Mouse (Mus musculus): ENCODE results near the gene Dnm3. TPM values are rescaled to one million over a fixed set of nuclear protein-coding genes. Genes with fewer than 3 reads are reported as not detected.

Gene Dnm3
- polyA plus RNA-seq, 2 experiments: 14.7 to 21.9 TPM

- no peak overlapping the region for H3K9ac ChIP-seq (ENCODE audit: low read depth, low read length, severe bottlenecking)
- no peak for TF ChIP-seq POLR2A (IDR thresholded peaks at IDR 0.05; ENCODE audit: borderline replicate concordance, extremely low read depth, insufficient read depth, insufficient read length)
- H3K27me3 ChIP-seq (ENCODE audit: control insufficient read depth, insufficient read depth, low read length): no peaks in the 10 kb centered on the region
- WGBS: 53% methylated on average over 5 of the region's 5 CpGs
- no peak for DNase-seq (ENCODE audit: low spot score)
- peaks cover 29% of the 10 kb centered on the region for H3K4me1 ChIP-seq (ENCODE audit: control insufficient read depth, insufficient read depth, low read length)
- no peak for ATAC-seq (ENCODE audit: low FRiP score, low read depth)
- peak overlapping the region; percentile 70 for H3K27ac ChIP-seq (replicated peaks; ENCODE audit: low read depth, low read length)
- H3K4me2 ChIP-seq (replicated peaks; ENCODE audit: low read depth, low read length, severe bottlenecking): no peak overlapping the region
- H3K36me3 ChIP-seq (ENCODE audit: control insufficient read depth, insufficient read depth, low read length): no peaks in the 10 kb centered on the region
- H3K9me3 ChIP-seq (ENCODE audit: control insufficient read depth, low read length): no peaks in the 10 kb centered on the region
- no peak overlapping the region for H3K4me3 ChIP-seq (replicated peaks; ENCODE audit: low read length)
Measured at GRCm38 (mm10) chr1:162157659-162158058, 320.2 kb downstream of the Dnm3 start.

- no peak overlapping the region for H3K4me3 ChIP-seq (replicated peaks; ENCODE audit: low read length)
- peaks cover 27% of the 10 kb centered on the region for H3K4me1 ChIP-seq (ENCODE audit: control insufficient read depth, insufficient read depth, low read length)
- peak; percentile 57 for DNase-seq (ENCODE audit: low spot score)
- H3K9me3 ChIP-seq (ENCODE audit: control insufficient read depth, low read length): no peaks in the 10 kb centered on the region
- 64% methylated on average over 5 of the region's 5 CpGs for WGBS
- H3K27ac ChIP-seq (replicated peaks; ENCODE audit: low read depth, low read length): peak overlapping the region; percentile 70
- ATAC-seq (ENCODE audit: low FRiP score, low read depth): peak; percentile 42; the same call in 1 of the 2 replicates
- TF ChIP-seq POLR2A (IDR thresholded peaks at IDR 0.05; ENCODE audit: borderline replicate concordance, extremely low read depth, insufficient read depth, insufficient read length): no peak
- no peak overlapping the region for H3K4me2 ChIP-seq (replicated peaks; ENCODE audit: low read depth, low read length, severe bottlenecking)
- no peaks in the 10 kb centered on the region for H3K27me3 ChIP-seq (ENCODE audit: control insufficient read depth, insufficient read depth, low read length)
- H3K9ac ChIP-seq (ENCODE audit: low read depth, low read length, severe bottlenecking): no peak overlapping the region
- H3K36me3 ChIP-seq (ENCODE audit: control insufficient read depth, insufficient read depth, low read length): no peaks in the 10 kb centered on the region
Measured at GRCm38 (mm10) chr1:162156873-162157272, 321.0 kb downstream of the Dnm3 start.

GRCm38 (mm10) chr1:162155546-162155945 is 322.3 kb downstream of the Dnm3 start:
- WGBS: 86% methylated on average over 3 of the region's 3 CpGs
- Histone ChIP-seq H3K36me3 (ENCODE audit: control insufficient read depth, insufficient read depth, low read length) (no peaks in the 10 kb centered on the region), H3K4me1 (ENCODE audit: control insufficient read depth, insufficient read depth, low read length) (peaks cover 24% of the 10 kb centered on the region), H3K4me3 (replicated peaks; ENCODE audit: low read length) (no peak overlapping the region), H3K27me3 (ENCODE audit: control insufficient read depth, insufficient read depth, low read length) (no peaks in the 10 kb centered on the region), H3K27ac (replicated peaks; ENCODE audit: low read depth, low read length) (no peak overlapping the region), H3K9ac (ENCODE audit: low read depth, low read length, severe bottlenecking) (no peak overlapping the region), H3K4me2 (replicated peaks; ENCODE audit: low read depth, low read length, severe bottlenecking) (no peak overlapping the region), H3K9me3 (ENCODE audit: control insufficient read depth, low read length) (no peaks in the 10 kb centered on the region)
- DNase-seq (ENCODE audit: low spot score) (no peak), ATAC-seq (ENCODE audit: low FRiP score, low read depth) (no peak)
- TF ChIP-seq POLR2A (IDR thresholded peaks at IDR 0.05; ENCODE audit: borderline replicate concordance, extremely low read depth, insufficient read depth, insufficient read length): no peak

- no peak for TF ChIP-seq POLR2A (IDR thresholded peaks at IDR 0.05; ENCODE audit: borderline replicate concordance, extremely low read depth, insufficient read depth, insufficient read length)
- H3K4me1 ChIP-seq (ENCODE audit: control insufficient read depth, insufficient read depth, low read length): peaks cover 23% of the 10 kb centered on the region
- peak; percentile 57 for DNase-seq (ENCODE audit: low spot score)
- H3K27ac ChIP-seq (replicated peaks; ENCODE audit: low read depth, low read length): peak overlapping the region; percentile 76
- ATAC-seq (ENCODE audit: low FRiP score, low read depth): peak; percentile 39
- WGBS: 27% methylated on average over 5 of the region's 5 CpGs
- no peak overlapping the region for H3K4me3 ChIP-seq (replicated peaks; ENCODE audit: low read length)
- H3K27me3 ChIP-seq (ENCODE audit: control insufficient read depth, insufficient read depth, low read length): no peaks in the 10 kb centered on the region
- H3K36me3 ChIP-seq (ENCODE audit: control insufficient read depth, insufficient read depth, low read length): no peaks in the 10 kb centered on the region
- no peaks in the 10 kb centered on the region for H3K9me3 ChIP-seq (ENCODE audit: control insufficient read depth, low read length)
- no peak overlapping the region for H3K9ac ChIP-seq (ENCODE audit: low read depth, low read length, severe bottlenecking)
- no peak overlapping the region for H3K4me2 ChIP-seq (replicated peaks; ENCODE audit: low read depth, low read length, severe bottlenecking)
Measured at GRCm38 (mm10) chr1:162153118-162153517, 324.7 kb downstream of the Dnm3 start.

GRCm38 (mm10) chr1:162149730-162150129 is 328.1 kb downstream of the Dnm3 start:
- no peak overlapping the region for H3K4me2 ChIP-seq (replicated peaks; ENCODE audit: low read depth, low read length, severe bottlenecking)
- H3K27me3 ChIP-seq (ENCODE audit: control insufficient read depth, insufficient read depth, low read length): no peaks in the 10 kb centered on the region
- ATAC-seq (ENCODE audit: low FRiP score, low read depth): no peak
- DNase-seq (ENCODE audit: low spot score): no peak
- H3K36me3 ChIP-seq (ENCODE audit: control insufficient read depth, insufficient read depth, low read length): no peaks in the 10 kb centered on the region
- no peak overlapping the region for H3K9ac ChIP-seq (ENCODE audit: low read depth, low read length, severe bottlenecking)
- 98% methylated on average over 3 of the region's 3 CpGs for WGBS
- H3K27ac ChIP-seq (replicated peaks; ENCODE audit: low read depth, low read length): no peak overlapping the region
- H3K4me3 ChIP-seq (replicated peaks; ENCODE audit: low read length): no peak overlapping the region
- H3K4me1 ChIP-seq (ENCODE audit: control insufficient read depth, insufficient read depth, low read length): peaks cover 14% of the 10 kb centered on the region; the same call in 1 of the 2 replicates
- H3K9me3 ChIP-seq (ENCODE audit: control insufficient read depth, low read length): no peaks in the 10 kb centered on the region
- TF ChIP-seq POLR2A (IDR thresholded peaks at IDR 0.05; ENCODE audit: borderline replicate concordance, extremely low read depth, insufficient read depth, insufficient read length): no peak

GRCm38 (mm10) chr1:162147554-162147953 is 330.3 kb downstream of the Dnm3 start:
- Histone ChIP-seq H3K9me3 (ENCODE audit: control insufficient read depth, low read length) (no peaks in the 10 kb centered on the region), H3K27me3 (ENCODE audit: control insufficient read depth, insufficient read depth, low read length) (no peaks in the 10 kb centered on the region), H3K36me3 (ENCODE audit: control insufficient read depth, insufficient read depth, low read length) (no peaks in the 10 kb centered on the region), H3K4me2 (replicated peaks; ENCODE audit: low read depth, low read length, severe bottlenecking) (no peak overlapping the region), H3K4me3 (replicated peaks; ENCODE audit: low read length) (no peak overlapping the region), H3K9ac (ENCODE audit: low read depth, low read length, severe bottlenecking) (no peak overlapping the region), H3K4me1 (ENCODE audit: control insufficient read depth, insufficient read depth, low read length) (peaks cover 19% of the 10 kb centered on the region), H3K27ac (replicated peaks; ENCODE audit: low read depth, low read length) (no peak overlapping the region)
- ATAC-seq (ENCODE audit: low FRiP score, low read depth) (no peak), DNase-seq (ENCODE audit: low spot score) (no peak)
- 88% methylated on average over 3 of the region's 3 CpGs for WGBS
- TF ChIP-seq POLR2A (IDR thresholded peaks at IDR 0.05; ENCODE audit: borderline replicate concordance, extremely low read depth, insufficient read depth, insufficient read length): no peak

Measured in limb, embryonic 14.5 days (tissue).